Mouse (Mus musculus) layer of hippocampus, adult 8-10 months (tissue): ENCODE results near the gene Srr. TPM values are rescaled to one million over a fixed set of nuclear protein-coding genes. Genes with fewer than 3 reads are reported as not detected.

Source experiments
- DNase-seq, 2 experiments: peaks; one replicate each; pipeline ENCODE4 v3.0.0; 2022; ENCODE audit warnings: low spot score in 2 of 2
- microRNA-seq, 2 experiments: library from miRNA; unstranded; fragments of <30 nt; microRNA quantifications; one replicate each; pipeline ENCODE4 v1.2.0; 2022
- total RNA-seq, 4 experiments: library from RNA; stranded (reverse); gene quantifications; 2 replicates each; pipeline ENCODE4 v1.2.4; 2022

The Srr gene
- total RNA-seq, 4 experiments from 2014 or later: 73.6 to 85.6 (median 83.0) TPM

GRCm38 (mm10) chr11:74863471-74863870 lies 62.3 kb downstream of the Srr start:
- no peak for DNase-seq

DNA sequence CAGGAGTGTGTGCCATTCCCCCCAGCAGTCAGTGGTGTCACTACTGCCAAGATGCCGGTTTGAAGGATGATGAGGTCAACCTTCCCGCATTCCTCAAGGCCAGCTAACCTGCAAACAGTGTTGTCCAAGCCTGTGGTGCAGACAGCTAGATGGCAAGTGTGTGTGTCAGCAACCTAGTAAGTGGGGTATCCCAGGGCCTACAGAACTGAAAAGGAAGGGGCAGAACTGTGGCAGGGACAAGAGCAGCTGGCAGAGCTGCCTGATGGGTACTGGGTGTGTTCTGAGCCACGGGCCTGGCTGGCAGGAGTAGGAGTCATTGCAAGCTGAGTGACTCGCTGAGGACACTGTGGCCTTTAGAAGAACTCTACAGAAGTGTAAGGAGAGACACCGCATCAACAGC lies 63.6 kb downstream of the Srr start:
- no peak for DNase-seq

DNA sequence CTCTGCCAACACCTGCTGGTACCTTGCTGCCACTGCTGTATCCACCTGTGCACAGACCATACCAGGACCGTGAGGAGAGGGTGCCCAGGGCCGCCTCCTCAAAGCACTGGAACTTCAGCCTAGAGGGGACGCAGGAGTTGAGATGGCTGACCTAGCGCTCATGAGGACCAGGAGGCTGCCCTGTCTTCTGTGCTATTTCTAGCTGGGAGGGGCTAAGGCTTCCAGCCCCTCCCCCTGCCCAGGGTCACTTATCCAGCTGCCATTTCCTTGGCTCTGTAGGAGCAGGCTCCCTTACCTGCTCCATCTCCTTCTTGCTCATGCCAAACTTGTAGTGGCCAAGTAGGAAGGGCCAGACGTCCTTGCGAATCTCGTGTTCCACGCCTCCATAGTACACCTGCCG lies 68.0 kb downstream of the Srr start:
- DNase-seq: no peak

Small RNA genes lying within 50 kb of the gene (microRNA-seq; reads per million reads assigned to microRNA genes)
- gene Mir6926: 1.6 to 1.8 reads per million in 2 experiments

Other genes starting within 250 kb of the Srr start
- 100 to 1,000 TPM; 310 to 407 (median 358) TPM for gene Pafah1b1, start 201.3 kb downstream of the Srr start, total RNA-seq
- 10 to 100 TPM; 23.4 to 33.0 (median 30.0) TPM for gene Mettl16, start 155.1 kb downstream of the Srr start, total RNA-seq
- 10 to 100 TPM; 33.0 to 41.6 (median 35.6) TPM for gene Mnt, start 95.0 kb downstream of the Srr start, total RNA-seq
- 100 to 1,000 TPM in 1 of 4 experiments, 10 to 100 TPM in 3; 79.3 to 105 (median 92.2) TPM for gene Sgsm2, start 28.9 kb downstream of the Srr start, total RNA-seq
- gene Tsr1, start 27.9 kb downstream of the Srr start, total RNA-seq: 10 to 100 TPM; 33.1 to 38.4 (median 34.7) TPM
- 10 to 100 TPM; 32.4 to 38.8 (median 36.3) TPM for gene Smg6, start 125 bp downstream of the Srr start, total RNA-seq
- gene Hic1, start 243.6 kb upstream of the Srr start, total RNA-seq: 1 to 10 TPM; 2.9 to 4.9 (median 3.9) TPM